Mouse (Mus musculus): Measurements from ENCODE around the gene Svop. TPM values are rescaled to one million over a fixed set of nuclear protein-coding genes. Genes with fewer than 3 reads are reported as not detected.

The Svop gene
- polyA plus RNA-seq, 1 experiment from 2014 or later = 1.4 TPM

- Histone ChIP-seq H3K4me3 (ENCODE audit: low read depth, low read length) (no peak overlapping the region), H3K27ac (ENCODE audit: low read depth, low read length) (no peak overlapping the region), H3K4me2 (replicated peaks; ENCODE audit: low read depth) (no peak overlapping the region), H3K9ac (ENCODE audit: low read depth, low read length) (no peak overlapping the region), H3K4me1 (replicated peaks; ENCODE audit: control insufficient read depth, insufficient read depth, low read length) (peaks cover 13% of the 10 kb centered on the region), H3K36me3 (ENCODE audit: control insufficient read depth, insufficient read depth) (peaks cover 12% of the 10 kb centered on the region; the same call in 1 of the 2 replicates), H3K27me3 (replicated peaks; ENCODE audit: control insufficient read depth, insufficient read depth, low read length) (no peaks in the 10 kb centered on the region), H3K9me3 (ENCODE audit: control insufficient read depth) (no peaks in the 10 kb centered on the region)
- no peak for ATAC-seq
- 72% methylated on average over 13 of the region's 13 CpGs for WGBS
- no peak for TF ChIP-seq CTCF (IDR thresholded peaks at IDR 0.05; ENCODE audit: low read depth)
Measured at GRCm38 (mm10) chr5:113984025-113984740, 107.2 kb downstream of the Svop start.

DNA sequence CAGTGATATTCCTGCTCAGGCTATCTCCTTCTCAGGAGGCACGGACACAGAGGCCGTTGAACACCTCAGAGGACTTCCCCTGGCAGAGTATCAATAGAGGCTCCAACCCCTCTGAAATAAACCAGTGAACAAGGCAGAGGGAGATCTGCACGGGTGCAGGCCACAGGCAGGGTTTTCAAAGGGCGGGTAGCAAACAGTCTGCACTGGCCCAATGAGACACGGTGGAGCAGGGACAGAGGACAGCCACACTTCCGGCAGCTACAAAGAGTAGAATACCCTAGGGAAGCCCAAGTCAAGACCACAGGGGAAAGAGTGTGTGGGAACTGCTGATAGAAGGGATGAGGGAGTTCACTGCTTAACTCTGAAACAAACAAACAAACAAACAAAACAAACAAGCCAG, 107.8 kb downstream of the Svop start:
- no peaks in the 10 kb centered on the region for H3K9me3 ChIP-seq (ENCODE audit: control insufficient read depth)
- ATAC-seq = no peak

DNA sequence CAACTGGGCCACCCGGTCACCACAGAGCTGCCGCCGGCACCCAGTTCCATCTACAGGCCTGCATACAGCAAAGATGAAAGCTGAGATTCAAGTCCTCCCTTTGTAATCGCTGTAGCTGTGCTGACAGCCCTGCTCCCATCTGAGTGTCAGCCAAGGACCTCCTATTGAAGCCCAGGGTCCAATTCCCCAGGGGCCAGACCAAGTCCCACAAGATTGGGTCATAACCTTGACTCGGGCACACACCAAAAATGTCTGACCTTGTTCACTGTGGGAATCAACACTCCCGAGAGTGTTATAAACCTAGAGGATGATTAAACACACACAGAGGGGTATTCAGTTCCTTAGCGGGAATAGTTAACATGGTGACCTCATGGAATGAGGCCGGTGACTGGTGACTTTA, 109.5 kb downstream of the Svop start:
- Histone ChIP-seq H3K4me3 (ENCODE audit: low read depth, low read length) (no peak overlapping the region), H3K27ac (ENCODE audit: low read depth, low read length) (no peak overlapping the region), H3K9me3 (ENCODE audit: control insufficient read depth) (no peaks in the 10 kb centered on the region), H3K36me3 (ENCODE audit: control insufficient read depth, insufficient read depth) (peaks cover 10% of the 10 kb centered on the region; the same call in 1 of the 2 replicates), H3K4me1 (replicated peaks; ENCODE audit: control insufficient read depth, insufficient read depth, low read length) (peaks cover 12% of the 10 kb centered on the region), H3K4me2 (replicated peaks; ENCODE audit: low read depth) (no peak overlapping the region), H3K9ac (ENCODE audit: low read depth, low read length) (no peak overlapping the region), H3K27me3 (replicated peaks; ENCODE audit: control insufficient read depth, insufficient read depth, low read length) (no peaks in the 10 kb centered on the region)
- WGBS = 84% methylated on average over 8 of the region's 8 CpGs
- no peak for TF ChIP-seq CTCF (IDR thresholded peaks at IDR 0.05; ENCODE audit: low read depth)
- no peak for ATAC-seq

More for the DNA sequence above, 107.8 kb downstream of the Svop start:
- H3K27me3 ChIP-seq (replicated peaks; ENCODE audit: control insufficient read depth, insufficient read depth, low read length) = no peaks in the 10 kb centered on the region
- WGBS = 65% methylated on average over 6 of the region's 6 CpGs
- H3K4me3 ChIP-seq (ENCODE audit: low read depth, low read length) = no peak overlapping the region
- H3K36me3 ChIP-seq (ENCODE audit: control insufficient read depth, insufficient read depth) = peaks cover 10% of the 10 kb centered on the region; the same call in 1 of the 2 replicates
- no peak for TF ChIP-seq CTCF (IDR thresholded peaks at IDR 0.05; ENCODE audit: low read depth)
- H3K4me1 ChIP-seq (replicated peaks; ENCODE audit: control insufficient read depth, insufficient read depth, low read length) = peaks cover 13% of the 10 kb centered on the region
- no peak overlapping the region for H3K9ac ChIP-seq (ENCODE audit: low read depth, low read length)
- H3K27ac ChIP-seq (ENCODE audit: low read depth, low read length) = no peak overlapping the region
- no peak overlapping the region for H3K4me2 ChIP-seq (replicated peaks; ENCODE audit: low read depth)

- H3K27ac ChIP-seq (ENCODE audit: low read depth, low read length) = no peak overlapping the region
- H3K9me3 ChIP-seq (ENCODE audit: control insufficient read depth) = no peaks in the 10 kb centered on the region
- H3K4me3 ChIP-seq (ENCODE audit: low read depth, low read length) = no peak overlapping the region
- 64% methylated on average over 6 of the region's 6 CpGs for WGBS
- H3K4me1 ChIP-seq (replicated peaks; ENCODE audit: control insufficient read depth, insufficient read depth, low read length) = 0 out of 2 replicates have a peak, but pooled peaks cover 7% of the 10 kb centered on the region
- 0 out of 2 replicates have a peak, but pooled peaks have one; percentile 4 for TF ChIP-seq CTCF (IDR thresholded peaks at IDR 0.05; ENCODE audit: low read depth)
- H3K27me3 ChIP-seq (replicated peaks; ENCODE audit: control insufficient read depth, insufficient read depth, low read length) = no peaks in the 10 kb centered on the region
- 0 out of 2 replicates have a peak, but pooled peaks have one; percentile 34 for ATAC-seq
- H3K9ac ChIP-seq (ENCODE audit: low read depth, low read length) = no peak overlapping the region
- peaks cover 10% of the 10 kb centered on the region; the same call in 1 of the 2 replicates for H3K36me3 ChIP-seq (ENCODE audit: control insufficient read depth, insufficient read depth)
- H3K4me2 ChIP-seq (replicated peaks; ENCODE audit: low read depth) = no peak overlapping the region
Measured at GRCm38 (mm10) chr5:113981171-113981570, 110.2 kb downstream of the Svop start.

GRCm38 (mm10) chr5:113980511-113980910, 110.9 kb downstream of the Svop start:
- Histone ChIP-seq H3K4me1 (replicated peaks; ENCODE audit: control insufficient read depth, insufficient read depth, low read length) (peaks cover 9% of the 10 kb centered on the region), H3K27ac (ENCODE audit: low read depth, low read length) (no peak overlapping the region), H3K9ac (ENCODE audit: low read depth, low read length) (no peak overlapping the region), H3K4me3 (ENCODE audit: low read depth, low read length) (no peak overlapping the region), H3K36me3 (ENCODE audit: control insufficient read depth, insufficient read depth) (peaks cover 10% of the 10 kb centered on the region; the same call in 1 of the 2 replicates), H3K4me2 (replicated peaks; ENCODE audit: low read depth) (no peak overlapping the region), H3K9me3 (ENCODE audit: control insufficient read depth) (no peaks in the 10 kb centered on the region), H3K27me3 (replicated peaks; ENCODE audit: control insufficient read depth, insufficient read depth, low read length) (no peaks in the 10 kb centered on the region)
- TF ChIP-seq CTCF (IDR thresholded peaks at IDR 0.05; ENCODE audit: low read depth) = no peak
- no peak for ATAC-seq
- 46% methylated on average over 1 of the region's 1 CpGs for WGBS

DNA sequence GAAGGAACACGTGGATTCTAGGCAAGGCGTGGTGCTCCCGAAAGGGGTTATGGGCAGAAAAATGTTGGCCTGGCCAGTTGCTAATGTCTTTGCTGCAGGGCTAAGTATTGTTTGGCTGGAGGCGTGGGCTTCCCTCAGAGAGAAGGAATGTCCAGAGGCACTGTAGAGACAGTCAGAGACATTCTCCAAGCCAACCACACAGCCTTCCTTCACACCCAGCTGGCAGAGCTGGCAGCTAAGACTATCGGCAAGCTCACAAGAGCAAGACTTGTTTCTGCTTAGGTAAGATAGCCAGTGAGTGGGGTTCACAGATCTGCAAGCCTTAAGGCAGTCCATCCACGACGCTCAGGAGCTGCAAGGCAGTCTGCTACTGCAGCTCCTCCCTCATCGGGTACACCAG, 114.1 kb downstream of the Svop start:
- Histone ChIP-seq H3K4me3 (ENCODE audit: low read depth, low read length) (no peak overlapping the region), H3K27ac (ENCODE audit: low read depth, low read length) (no peak overlapping the region), H3K9me3 (ENCODE audit: control insufficient read depth) (no peaks in the 10 kb centered on the region), H3K4me2 (replicated peaks; ENCODE audit: low read depth) (no peak overlapping the region), H3K9ac (ENCODE audit: low read depth, low read length) (no peak overlapping the region), H3K36me3 (ENCODE audit: control insufficient read depth, insufficient read depth) (no peaks in the 10 kb centered on the region), H3K4me1 (replicated peaks; ENCODE audit: control insufficient read depth, insufficient read depth, low read length) (peaks cover 19% of the 10 kb centered on the region), H3K27me3 (replicated peaks; ENCODE audit: control insufficient read depth, insufficient read depth, low read length) (no peaks in the 10 kb centered on the region)
- 84% methylated on average over 8 of the region's 8 CpGs for WGBS
- no peak for ATAC-seq
- no peak for TF ChIP-seq CTCF (IDR thresholded peaks at IDR 0.05; ENCODE audit: low read depth)

Other genes starting within 250 kb of the Svop start
- 116 and 127 TPM in 2 replicates for gene Coro1c, start 182.8 kb downstream of the Svop start, polyA plus RNA-seq (2015; fragmentation: Nextera tagmentation; extraction: Ambion mirVana)
- gene Ssh1, start 97.7 kb downstream of the Svop start, polyA plus RNA-seq (2015; fragmentation: Nextera tagmentation; extraction: Ambion mirVana) = 5.1 TPM in 2 replicates
- gene Dao, start 87.9 kb downstream of the Svop start, polyA plus RNA-seq (2015; fragmentation: Nextera tagmentation; extraction: Ambion mirVana) = 18.2 and 23.2 TPM in 2 replicates
- 5.5 and 5.8 TPM in 2 replicates for gene Usp30, start 26.1 kb downstream of the Svop start, polyA plus RNA-seq (2015; fragmentation: Nextera tagmentation; extraction: Ambion mirVana)
- 6.9 and 7.8 TPM in 2 replicates for gene Alkbh2, start 36.6 kb upstream of the Svop start, polyA plus RNA-seq (2015; fragmentation: Nextera tagmentation; extraction: Ambion mirVana)
- gene Ung, start 38.8 kb upstream of the Svop start, polyA plus RNA-seq (2015; fragmentation: Nextera tagmentation; extraction: Ambion mirVana) = 10.0 and 11.4 TPM in 2 replicates
- 0.69 and 1.1 TPM in 2 replicates for gene Acacb, start 55.0 kb upstream of the Svop start, polyA plus RNA-seq (2015; fragmentation: Nextera tagmentation; extraction: Ambion mirVana)
- not detected in 2 replicates for gene Foxn4, start 182.2 kb upstream of the Svop start, polyA plus RNA-seq (2015; fragmentation: Nextera tagmentation; extraction: Ambion mirVana)
- 2.3 and 2.8 TPM in 2 replicates for gene Myo1h, start 197.6 kb upstream of the Svop start, polyA plus RNA-seq (2015; fragmentation: Nextera tagmentation; extraction: Ambion mirVana)

Measured in intestine, postnatal 0 days (tissue).